Mouse (Mus musculus) bone marrow macrophage, adult 2 months (primary cell): ENCODE measurements around the gene Phf21a.

Source experiments
- CTCF ChIP-seq: IDR thresholded peaks from 2 replicates; pipeline ENCODE4 v1.5.1; 2012; ENCODE audit warnings: low read depth, mild to moderate bottlenecking, low read length, moderate library complexity
- POLR2A ChIP-seq: IDR thresholded peaks from 2 replicates; pipeline ENCODE4 v1.6.1; 2012; ENCODE audit warnings: mild to moderate bottlenecking, low read depth, low read length, borderline replicate concordance

DNA sequence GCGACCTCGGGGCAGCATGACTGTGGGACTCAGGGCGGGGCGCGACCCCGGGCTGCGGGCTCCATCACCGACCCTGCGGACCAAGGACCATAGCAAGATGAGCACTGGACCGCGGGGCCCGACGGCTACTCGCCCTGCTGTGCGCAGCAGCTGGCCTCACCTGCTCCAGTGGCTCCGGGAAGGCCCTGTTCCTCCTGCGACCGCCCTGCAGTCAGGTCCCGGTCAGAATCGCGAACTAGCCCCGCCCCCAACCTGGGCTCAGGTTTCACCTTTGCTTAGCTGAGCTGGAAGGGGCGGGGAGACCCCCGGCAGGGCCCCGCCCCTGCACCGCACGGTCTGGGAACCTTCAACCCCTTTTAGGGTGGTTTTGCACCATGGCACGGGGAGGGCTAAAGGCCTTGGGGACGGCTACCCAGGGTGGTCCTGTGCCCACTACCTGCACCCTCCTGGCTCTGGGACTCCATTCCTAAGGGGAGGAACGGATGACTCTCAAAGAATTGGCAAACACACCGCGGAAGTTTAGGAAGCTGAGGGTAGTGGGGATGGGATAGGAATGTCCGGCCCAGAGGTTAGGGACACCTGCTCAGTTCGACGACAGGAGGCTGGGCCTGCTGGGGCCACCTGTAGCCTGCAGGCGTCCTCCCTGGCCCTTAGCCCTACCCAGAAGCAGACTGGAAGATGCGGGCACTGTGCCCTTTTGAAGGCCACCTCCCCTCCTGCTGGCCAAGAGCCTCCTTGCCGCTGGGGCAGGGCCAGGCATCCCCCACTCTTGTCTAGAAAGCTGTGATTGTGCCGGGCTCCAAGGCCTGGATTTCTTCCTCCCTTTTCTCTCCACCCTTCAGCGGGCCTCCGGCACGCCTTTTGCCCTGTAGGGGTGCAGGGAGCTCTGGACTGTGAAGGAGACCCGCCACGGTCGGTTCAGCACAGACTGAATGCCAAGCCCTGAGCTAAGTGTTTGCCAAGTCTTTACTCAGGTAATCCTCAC is 278.2 kb downstream of the Phf21a start:
- no peak for TF ChIP-seq CTCF
- no peak for TF ChIP-seq POLR2A
